Mouse (Mus musculus): ENCODE data around the gene Pnkp.

DNA sequence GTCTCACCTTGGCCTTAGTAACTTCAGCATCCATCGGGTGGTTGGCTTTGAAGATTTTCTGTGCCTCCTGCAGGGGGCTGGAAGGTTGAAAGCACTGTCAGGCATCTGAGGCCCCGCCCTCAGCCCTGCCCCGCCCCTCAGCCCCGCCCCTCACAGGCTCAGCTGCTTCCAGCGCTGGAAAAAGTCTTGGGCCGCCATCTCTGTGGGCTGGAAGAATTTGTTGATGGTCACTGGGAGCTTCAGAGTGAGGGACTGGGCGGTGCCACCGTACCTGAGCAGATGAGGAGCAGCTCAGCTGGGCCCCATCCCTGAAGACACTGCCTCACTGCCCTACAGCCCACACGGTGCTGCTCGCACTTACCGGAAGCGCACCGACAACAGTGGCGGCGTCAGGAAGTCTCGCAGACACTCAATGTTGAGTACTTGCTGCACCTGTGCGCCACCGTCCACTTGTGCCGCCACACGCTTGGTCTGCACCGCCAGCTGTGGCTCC, 44.3 kb downstream of the Pnkp start:
- peak; percentile 62 for TF ChIP-seq CTCF (IDR thresholded peaks at IDR 0.05)
- no peak for TF ChIP-seq EP300 (IDR thresholded peaks at IDR 0.05)

Data from lung, postnatal 0 days (tissue).